Mouse (Mus musculus) v-Abl transformed pro-B cells (cell line): ENCODE results near the gene Adgra1.

Experiments
- in situ Hi-C, 2 experiments: fragments of 400-800 bp; cut with MboI; formaldehyde crosslinking; loops; one replicate each; pipeline ENCODE4 v1.15.1; 2025; ENCODE audit not compliant: unreplicated experiment in 2 of 2

Gene Adgra1

GRCm38 (mm10) chr7:139834036-139834435, at the start of gene Adgra1:
Adgra1 (plus strand) TSS chr7:139834174.
- in situ Hi-C loops: no loop called here

- in situ Hi-C loops: no loop called here
Measured at GRCm38 (mm10) chr7:139787382-139787781, 46.6 kb upstream of the Adgra1 start.

- in situ Hi-C loops: no loop called here
Measured at GRCm38 (mm10) chr7:139788927-139789326, 45.0 kb upstream of the Adgra1 start.

GRCm38 (mm10) chr7:139789718-139790117, 44.3 kb upstream of the Adgra1 start:
- in situ Hi-C loops: no loop called here

GRCm38 (mm10) chr7:139791601-139792000, 42.4 kb upstream of the Adgra1 start:
- in situ Hi-C loops: no loop called here

- in situ Hi-C loops: no loop called here
Measured at GRCm38 (mm10) chr7:139795004-139795605, 38.9 kb upstream of the Adgra1 start.

- in situ Hi-C loops: no loop called here
Measured at GRCm38 (mm10) chr7:139797186-139798109, 36.5 kb upstream of the Adgra1 start.

- in situ Hi-C loops: no loop called here
Measured at GRCm38 (mm10) chr7:139806175-139806601, 27.8 kb upstream of the Adgra1 start.

- in situ Hi-C loops: no loop called here
Measured at GRCm38 (mm10) chr7:139810036-139810435, 23.9 kb upstream of the Adgra1 start.

GRCm38 (mm10) chr7:139811706-139812105, 22.3 kb upstream of the Adgra1 start:
- in situ Hi-C loops: no loop called here

- in situ Hi-C loops: no loop called here
Measured at GRCm38 (mm10) chr7:139813577-139814207, 20.3 kb upstream of the Adgra1 start.

- in situ Hi-C loops: no loop called here
Measured at GRCm38 (mm10) chr7:139822301-139823010, 11.5 kb upstream of the Adgra1 start.

GRCm38 (mm10) chr7:139827687-139828086, 6.3 kb upstream of the Adgra1 start:
- in situ Hi-C loops: no loop called here

GRCm38 (mm10) chr7:139833532-139833931, 442 bp upstream of the Adgra1 start:
- in situ Hi-C loops: no loop called here

GRCm38 (mm10) chr7:139835140-139836131, 1.5 kb downstream of the Adgra1 start:
- in situ Hi-C loops: no loop called here

GRCm38 (mm10) chr7:139840443-139841168, 6.6 kb downstream of the Adgra1 start:
- in situ Hi-C loops: no loop called here

- in situ Hi-C loops: no loop called here
Measured at GRCm38 (mm10) chr7:139842397-139842796, 8.4 kb downstream of the Adgra1 start.

GRCm38 (mm10) chr7:139843140-139843539, 9.2 kb downstream of the Adgra1 start:
- in situ Hi-C loops: no loop called here

GRCm38 (mm10) chr7:139843776-139844175, 9.8 kb downstream of the Adgra1 start:
- in situ Hi-C loops: no loop called here
